25 mouse cellular contexts compared by ENCODE assay signal in genomic region chr19:58882336-58882735, GRCm38 (mm10).
DNase-seq lines count a peak whose midpoint lies in the region; ATAC-seq and TF ChIP-seq lines count a peak whose summit lies in the region.
"Had no signal": no experiment of that assay in that cellular context is flagged by ENCODE, and none has a peak within 500 bp of the region (broad histone marks: within the 10 kb centered on the region; RNA-seq: fewer than 3 reads in every experiment).

No protein-coding gene starts in this region.

- no peaks in the 10 kb centered on the region for H3K79me2 ChIP-seq in myocyte (ENCODE audit: control insufficient read depth, insufficient read depth)

- H3ac ChIP-seq in myocyte (ENCODE audit: control insufficient read depth, insufficient read length) = no peak overlapping the region

- no peak overlapping the region for H3K4me2 ChIP-seq in limb, embryonic 15.5 days
- peak overlapping the region; percentile 58 for H3K4me2 ChIP-seq in myocyte (ENCODE audit: low read depth)
- H3K4me2 ChIP-seq: forebrain, embryonic 15.5 days; intestine, embryonic 15.5 days; liver, embryonic 11.5 days; midbrain, embryonic 15.5 days; neural tube, embryonic 13.5 days had no signal

- no peaks in the 10 kb centered on the region for H3K36me3 ChIP-seq in limb, embryonic 15.5 days
- no peaks in the 10 kb centered on the region for H3K36me3 ChIP-seq in limb, embryonic 10.5 days
- no peaks in the 10 kb centered on the region for H3K36me3 ChIP-seq in myocyte (ENCODE audit: control insufficient read depth, insufficient read depth)
- H3K36me3 ChIP-seq: forebrain, embryonic 15.5 days; hindbrain, embryonic 10.5 days; intestine, embryonic 15.5 days; midbrain, embryonic 15.5 days; neural tube, embryonic 13.5 days had no signal

- 72% methylated on average over 4 of the region's 4 CpGs for WGBS in limb, embryonic 15.5 days
- WGBS in limb, embryonic 10.5 days = 83% methylated on average over 4 of the region's 4 CpGs

- no peak overlapping the region for H3K9ac ChIP-seq in limb, embryonic 15.5 days
- H3K9ac ChIP-seq: forebrain, embryonic 15.5 days; intestine, embryonic 15.5 days; liver, postnatal 0 days; midbrain, embryonic 15.5 days; neural tube, embryonic 13.5 days had no signal

- 0 out of 2 replicates have a peak, but pooled peaks have one; percentile 41 for ATAC-seq in limb, embryonic 15.5 days (ENCODE audit: insufficient number of reproducible peaks, low FRiP score, low TSS enrichment, low read depth)
- ATAC-seq: forebrain, embryonic 15.5 days; hindbrain, embryonic 16.5 days; intestine, embryonic 15.5 days; liver, postnatal 0 days; lung, postnatal 0 days; midbrain, embryonic 15.5 days had no signal

- H3K4me1 ChIP-seq in limb, embryonic 15.5 days = no peaks in the 10 kb centered on the region
- no peaks in the 10 kb centered on the region for H3K4me1 ChIP-seq in limb, embryonic 10.5 days
- H3K4me1 ChIP-seq: forebrain, embryonic 15.5 days had no signal

- no peak for TF ChIP-seq POLR2A in myocyte (IDR thresholded peaks at IDR 0.05; ENCODE audit: insufficient read length, low read depth)

- no peaks in the 10 kb centered on the region for H3K9me3 ChIP-seq in limb, embryonic 15.5 days
- no peaks in the 10 kb centered on the region for H3K9me3 ChIP-seq in limb, embryonic 10.5 days (replicated peaks)
- H3K9me3 ChIP-seq: forebrain, embryonic 15.5 days; hindbrain, embryonic 10.5 days; intestine, embryonic 15.5 days; midbrain, embryonic 15.5 days; neural tube, embryonic 13.5 days had no signal

- intact Hi-C loops in gastrocnemius, postnatal 14 days (cut with DNase I; ENCODE audit: low total_unique reads) = no loop called here

- H3K27ac ChIP-seq in limb, embryonic 15.5 days = no peak overlapping the region
- no peak overlapping the region for H3K27ac ChIP-seq in limb, embryonic 10.5 days
- H3K27ac ChIP-seq: forebrain, embryonic 15.5 days; hindbrain, embryonic 10.5 days; intestine, embryonic 15.5 days; macrophage; midbrain, embryonic 15.5 days; neural tube, embryonic 13.5 days; stomach, postnatal 0 days had no signal

- DNase-seq in adrenal gland, adult 2 months = peak; percentile 59
- DNase-seq in adrenal gland, postnatal 4 days (ENCODE audit: low spot score in 2 of 2) = no peak
- DNase-seq in gastrocnemius, postnatal 14 days = peak; percentile 18
- no peak for DNase-seq in gastrocnemius, adult 8-10 months (ENCODE audit: low spot score in 2 of 2)
- no peak for DNase-seq in limb, embryonic 10.5 days (ENCODE audit: low spot score)
- no peak for DNase-seq in B cell, adult 2 months
- DNase-seq: cerebellum, adult 2 months; gastrocnemius, postnatal 36 days; kidney, adult 8-10 months; kidney, postnatal 10 days; left cerebral cortex, postnatal 4 days; liver, postnatal 0 days; thymus, adult 2 months had no signal

- H3K4me3 ChIP-seq in limb, embryonic 15.5 days = no peak overlapping the region
- no peak overlapping the region for H3K4me3 ChIP-seq in limb, embryonic 10.5 days
- H3K4me3 ChIP-seq in myocyte = no peak overlapping the region
- H3K4me3 ChIP-seq: forebrain, embryonic 15.5 days; hindbrain, embryonic 10.5 days; intestine, embryonic 15.5 days; midbrain, embryonic 15.5 days; neural tube, embryonic 13.5 days had no signal

- H3K27me3 ChIP-seq in limb, embryonic 15.5 days = no peaks in the 10 kb centered on the region
- H3K27me3 ChIP-seq in limb, embryonic 10.5 days (ENCODE audit: low read depth, poor library complexity, severe bottlenecking) = no peaks in the 10 kb centered on the region
- H3K27me3 ChIP-seq in myocyte (ENCODE audit: control insufficient read depth, insufficient read depth, insufficient read length) = no peaks in the 10 kb centered on the region
- H3K27me3 ChIP-seq: forebrain, embryonic 15.5 days; intestine, embryonic 15.5 days; midbrain, embryonic 15.5 days; neural tube, embryonic 13.5 days had no signal

TF ChIP-seq in myocyte, 11 proteins besides CTCF, POLR2A, EP300 and RAD21:
- TF ChIP-seq E2F4 (IDR thresholded peaks at IDR 0.05; ENCODE audit: insufficient read depth) = no peak
- TF ChIP-seq SRF (IDR thresholded peaks at IDR 0.05; ENCODE audit: control insufficient read depth, insufficient read length, low read depth) = no peak
- TF ChIP-seq USF1 (IDR thresholded peaks at IDR 0.05; ENCODE audit: low read depth) = no peak
- no peak for TF ChIP-seq MYOG (IDR thresholded peaks at IDR 0.05; ENCODE audit: control insufficient read depth in 1 of 3, insufficient read depth in 1 of 3, insufficient read length in 2 of 3, low read depth in 2 of 3)
- peak in 2 of 3 experiments; percentile 37 to 65 for TF ChIP-seq MYOD1 (IDR thresholded peaks at IDR 0.05; ENCODE audit: control insufficient read depth in 1 of 3, insufficient read length in 2 of 3, low read depth in 2 of 3)
- TF ChIP-seq MAX (IDR thresholded peaks at IDR 0.05; ENCODE audit: low read depth) = no peak

Comparison
In these comparisons a context has a peak if more than half of its experiments do, and no peak if none do; other contexts are left out.
1. DNase-seq: peak in adrenal gland, adult 2 months (single experiment) and gastrocnemius, postnatal 14 days (single experiment); none in adrenal gland, postnatal 4 days (0 of 2), gastrocnemius, adult 8-10 months (0 of 2), limb, embryonic 10.5 days (single experiment) and B cell, adult 2 months (0 of 2).